Mouse (Mus musculus): Measurements from ENCODE around the gene Hexim2. TPM values are rescaled to one million over a fixed set of nuclear protein-coding genes. Genes with fewer than 3 reads are reported as not detected.

Gene Hexim2
- polyA plus RNA-seq, 1 experiment from 2014 or later = 11.3 TPM

GRCm38 (mm10) chr11:103158621-103159478 is 26.6 kb downstream of the Hexim2 start:
- peak; percentile 98 for ATAC-seq (ENCODE audit: low FRiP score, low TSS enrichment)
- 1% methylated on average over 25 of the region's 25 CpGs for WGBS
- H3K4me3 ChIP-seq (ENCODE audit: low read length) = peak overlapping the region; percentile 45
- no peaks in the 10 kb centered on the region for H3K9me3 ChIP-seq (ENCODE audit: low read length)
- H3K4me1 ChIP-seq (ENCODE audit: insufficient read depth, low read length) = peaks cover 10% of the 10 kb centered on the region; the same call in 1 of the 2 replicates
- peak overlapping the region; percentile 57 for H3K9ac ChIP-seq (replicated peaks; ENCODE audit: low read length)
- H3K36me3 ChIP-seq (ENCODE audit: insufficient read depth, low read length) = no peaks in the 10 kb centered on the region
- no peaks in the 10 kb centered on the region for H3K27me3 ChIP-seq (ENCODE audit: insufficient read depth, low read length)
- peak overlapping the region; percentile 82 for H3K27ac ChIP-seq (ENCODE audit: low read length)
- peak overlapping the region; percentile 80 for H3K4me2 ChIP-seq (replicated peaks; ENCODE audit: low read depth, low read length)

GRCm38 (mm10) chr11:103160738-103161137 is 28.5 kb downstream of the Hexim2 start:
- Histone ChIP-seq H3K9me3 (ENCODE audit: low read length) (peaks cover under 1% of the 10 kb centered on the region; the same call in 1 of the 2 replicates), H3K36me3 (ENCODE audit: insufficient read depth, low read length) (no peaks in the 10 kb centered on the region), H3K4me2 (replicated peaks; ENCODE audit: low read depth, low read length) (no peak overlapping the region), H3K27ac (ENCODE audit: low read length) (no peak overlapping the region), H3K4me3 (ENCODE audit: low read length) (no peak overlapping the region), H3K27me3 (ENCODE audit: insufficient read depth, low read length) (no peaks in the 10 kb centered on the region), H3K9ac (replicated peaks; ENCODE audit: low read length) (no peak overlapping the region), H3K4me1 (ENCODE audit: insufficient read depth, low read length) (peaks cover 13% of the 10 kb centered on the region)
- ATAC-seq (ENCODE audit: low FRiP score, low TSS enrichment) = no peak
- WGBS = 83% methylated on average over 11 of the region's 11 CpGs

GRCm38 (mm10) chr11:103161449-103161848 is 29.2 kb downstream of the Hexim2 start:
- Histone ChIP-seq H3K27me3 (ENCODE audit: insufficient read depth, low read length) (no peaks in the 10 kb centered on the region), H3K4me3 (ENCODE audit: low read length) (no peak overlapping the region), H3K36me3 (ENCODE audit: insufficient read depth, low read length) (no peaks in the 10 kb centered on the region), H3K27ac (ENCODE audit: low read length) (no peak overlapping the region), H3K9me3 (ENCODE audit: low read length) (peaks cover 6% of the 10 kb centered on the region; the same call in 1 of the 2 replicates), H3K4me1 (ENCODE audit: insufficient read depth, low read length) (peaks cover 13% of the 10 kb centered on the region), H3K4me2 (replicated peaks; ENCODE audit: low read depth, low read length) (no peak overlapping the region), H3K9ac (replicated peaks; ENCODE audit: low read length) (no peak overlapping the region)
- 77% methylated on average over 7 of the region's 7 CpGs for WGBS
- ATAC-seq (ENCODE audit: low FRiP score, low TSS enrichment) = no peak

- no peak overlapping the region for H3K27ac ChIP-seq (ENCODE audit: low read length)
- no peak overlapping the region for H3K4me2 ChIP-seq (replicated peaks; ENCODE audit: low read depth, low read length)
- H3K36me3 ChIP-seq (ENCODE audit: insufficient read depth, low read length) = no peaks in the 10 kb centered on the region
- ATAC-seq (ENCODE audit: low FRiP score, low TSS enrichment) = no peak
- H3K9me3 ChIP-seq (ENCODE audit: low read length) = peaks cover 6% of the 10 kb centered on the region; the same call in 1 of the 2 replicates
- H3K4me1 ChIP-seq (ENCODE audit: insufficient read depth, low read length) = peaks cover 13% of the 10 kb centered on the region
- 92% methylated on average over 5 of the region's 5 CpGs for WGBS
- no peaks in the 10 kb centered on the region for H3K27me3 ChIP-seq (ENCODE audit: insufficient read depth, low read length)
- H3K4me3 ChIP-seq (ENCODE audit: low read length) = no peak overlapping the region
- H3K9ac ChIP-seq (replicated peaks; ENCODE audit: low read length) = no peak overlapping the region
Observed at GRCm38 (mm10) chr11:103162132-103162531, 29.9 kb downstream of the Hexim2 start.

GRCm38 (mm10) chr11:103164391-103164790 is 32.2 kb downstream of the Hexim2 start:
- Histone ChIP-seq H3K9me3 (ENCODE audit: low read length) (peaks cover 6% of the 10 kb centered on the region; the same call in 1 of the 2 replicates), H3K4me2 (replicated peaks; ENCODE audit: low read depth, low read length) (no peak overlapping the region)

GRCm38 (mm10) chr11:103168690-103169390 is 36.6 kb downstream of the Hexim2 start:
- ATAC-seq (ENCODE audit: low FRiP score, low TSS enrichment) = no peak
- peaks cover 11% of the 10 kb centered on the region; the same call in 1 of the 2 replicates for H3K4me1 ChIP-seq (ENCODE audit: insufficient read depth, low read length)
- no peak overlapping the region for H3K4me2 ChIP-seq (replicated peaks; ENCODE audit: low read depth, low read length)
- H3K27ac ChIP-seq (ENCODE audit: low read length) = no peak overlapping the region
- 28% methylated on average over 9 of the region's 9 CpGs for WGBS
- peaks cover 24% of the 10 kb centered on the region for H3K27me3 ChIP-seq (ENCODE audit: insufficient read depth, low read length)
- peaks cover 6% of the 10 kb centered on the region; the same call in 1 of the 2 replicates for H3K9me3 ChIP-seq (ENCODE audit: low read length)
- no peak overlapping the region for H3K4me3 ChIP-seq (ENCODE audit: low read length)
- H3K9ac ChIP-seq (replicated peaks; ENCODE audit: low read length) = no peak overlapping the region
- no peaks in the 10 kb centered on the region for H3K36me3 ChIP-seq (ENCODE audit: insufficient read depth, low read length)

More at GRCm38 (mm10) chr11:103164391-103164790, 32.2 kb downstream of the Hexim2 start:
- H3K4me1 ChIP-seq (ENCODE audit: insufficient read depth, low read length) = peaks cover 4% of the 10 kb centered on the region; the same call in 1 of the 2 replicates
- ATAC-seq (ENCODE audit: low FRiP score, low TSS enrichment) = no peak
- 31% methylated on average over 10 of the region's 10 CpGs for WGBS
- no peak overlapping the region for H3K27ac ChIP-seq (ENCODE audit: low read length)
- no peak overlapping the region for H3K9ac ChIP-seq (replicated peaks; ENCODE audit: low read length)
- H3K36me3 ChIP-seq (ENCODE audit: insufficient read depth, low read length) = no peaks in the 10 kb centered on the region
- peaks cover under 1% of the 10 kb centered on the region for H3K27me3 ChIP-seq (ENCODE audit: insufficient read depth, low read length)
- no peak overlapping the region for H3K4me3 ChIP-seq (ENCODE audit: low read length)

- Histone ChIP-seq H3K4me1 (ENCODE audit: insufficient read depth, low read length) (0 out of 2 replicates have a peak, but pooled peaks cover 10% of the 10 kb centered on the region), H3K27ac (ENCODE audit: low read length) (no peak overlapping the region), H3K4me3 (ENCODE audit: low read length) (no peak overlapping the region), H3K9ac (replicated peaks; ENCODE audit: low read length) (no peak overlapping the region), H3K9me3 (ENCODE audit: low read length) (peaks cover 6% of the 10 kb centered on the region; the same call in 1 of the 2 replicates), H3K36me3 (ENCODE audit: insufficient read depth, low read length) (no peaks in the 10 kb centered on the region), H3K4me2 (replicated peaks; ENCODE audit: low read depth, low read length) (no peak overlapping the region), H3K27me3 (ENCODE audit: insufficient read depth, low read length) (peaks cover 24% of the 10 kb centered on the region)
- ATAC-seq (ENCODE audit: low FRiP score, low TSS enrichment) = no peak
- WGBS = 82% methylated on average over 5 of the region's 5 CpGs
Observed at GRCm38 (mm10) chr11:103169664-103170063, 37.4 kb downstream of the Hexim2 start.

GRCm38 (mm10) chr11:103170111-103170493 is 37.9 kb downstream of the Hexim2 start:
- Histone ChIP-seq H3K4me1 (ENCODE audit: insufficient read depth, low read length) (peaks cover 14% of the 10 kb centered on the region; the same call in 1 of the 2 replicates), H3K27me3 (ENCODE audit: insufficient read depth, low read length) (peaks cover 24% of the 10 kb centered on the region), H3K4me3 (ENCODE audit: low read length) (peak overlapping the region; percentile 64), H3K27ac (ENCODE audit: low read length) (no peak overlapping the region), H3K9me3 (ENCODE audit: low read length) (peaks cover 6% of the 10 kb centered on the region; the same call in 1 of the 2 replicates), H3K36me3 (ENCODE audit: insufficient read depth, low read length) (no peaks in the 10 kb centered on the region), H3K9ac (replicated peaks; ENCODE audit: low read length) (peak overlapping the region; percentile 79), H3K4me2 (replicated peaks; ENCODE audit: low read depth, low read length) (peak overlapping the region; percentile 99)
- ATAC-seq (ENCODE audit: low FRiP score, low TSS enrichment) = no peak
- WGBS = 45% methylated on average over 3 of the region's 3 CpGs

GRCm38 (mm10) chr11:103170494-103171285 is 38.5 kb downstream of the Hexim2 start, which contains the start of gene Fmnl1:
Gene Fmnl1, plus strand, starts transcription at chr11:103171107.
- Histone ChIP-seq H3K4me1 (ENCODE audit: insufficient read depth, low read length) (peaks cover 15% of the 10 kb centered on the region), H3K9me3 (ENCODE audit: low read length) (peaks cover 6% of the 10 kb centered on the region; the same call in 1 of the 2 replicates), H3K4me2 (replicated peaks; ENCODE audit: low read depth, low read length) (peak within 1 kb of the TSS; percentile 99), H3K27me3 (ENCODE audit: insufficient read depth, low read length) (peaks cover 24% of the 10 kb centered on the region), H3K36me3 (ENCODE audit: insufficient read depth, low read length) (no peaks in the 10 kb centered on the region), H3K4me3 (ENCODE audit: low read length) (peak within 1 kb of the TSS; percentile 64), H3K9ac (replicated peaks; ENCODE audit: low read length) (peak within 1 kb of the TSS; percentile 79), H3K27ac (ENCODE audit: low read length) (peak within 1 kb of the TSS; percentile 44)
- WGBS = under 1% methylated on average over 44 of the region's 84 CpGs
- peak; percentile 49; the same call in 1 of the 2 replicates for ATAC-seq (ENCODE audit: low FRiP score, low TSS enrichment)
